Mouse (Mus musculus) kidney, adult 9 months (tissue): ENCODE measurements at regions not wholly inside any gene's neighbourhood (a gene's known extent, or its start where the extent isn't known, plus 50 kb on each side); places are given as distances from the start of the nearest gene placed in this dataset.

Source experiments
- DNase-seq: peaks from one replicate; pipeline ENCODE4 v3.0.0; 2022

- DNase-seq = peak; percentile 12
Measured at GRCm38 (mm10) chr10:100152821-100153220, 137.4 kb downstream of the Kitl start.

GRCm38 (mm10) chr10:100153311-100153710, 137.9 kb downstream of the Kitl start:
- DNase-seq = no peak

- no peak for DNase-seq
Measured at GRCm38 (mm10) chr10:100155566-100155965, 140.1 kb downstream of the Kitl start.

DNA sequence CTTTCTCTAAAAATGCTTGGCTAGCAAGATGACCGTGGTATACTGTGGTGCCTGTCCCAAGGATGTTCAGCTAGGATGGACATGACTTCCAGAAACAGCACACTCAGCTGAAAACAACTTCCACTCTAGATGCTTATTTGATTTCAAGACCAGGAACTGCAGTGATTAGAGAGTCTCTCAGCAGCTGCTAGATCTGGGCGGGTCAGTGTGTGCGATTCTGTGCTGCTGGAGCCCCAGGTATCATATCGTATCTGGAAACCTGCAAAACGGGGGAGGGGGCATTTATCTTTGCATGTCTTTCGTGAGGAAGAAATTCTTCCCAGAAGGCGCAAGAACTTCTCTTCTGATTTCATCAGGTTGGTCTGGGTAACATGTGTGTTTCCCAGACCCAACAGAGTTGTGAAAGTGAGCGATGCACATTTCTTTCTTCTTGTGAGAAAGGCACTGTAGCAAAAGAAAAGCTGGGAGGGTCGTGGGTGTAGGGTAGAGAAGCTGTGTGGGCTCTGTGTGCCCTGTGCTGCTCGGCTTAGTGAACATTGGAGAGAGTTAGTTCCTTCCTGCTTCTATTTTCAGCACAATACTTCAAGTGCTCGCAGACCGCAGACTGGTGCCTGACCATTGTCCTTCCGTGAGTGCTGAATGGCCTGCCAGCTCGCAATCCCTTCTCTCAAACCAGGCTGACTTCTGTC, 144.6 kb downstream of the Kitl start:
- DNase-seq = peak; percentile 34

GRCm38 (mm10) chr10:100160532-100160852, 145.1 kb downstream of the Kitl start:
- no peak for DNase-seq

GRCm38 (mm10) chr10:100161117-100161516, 145.7 kb downstream of the Kitl start:
- DNase-seq = no peak

DNA sequence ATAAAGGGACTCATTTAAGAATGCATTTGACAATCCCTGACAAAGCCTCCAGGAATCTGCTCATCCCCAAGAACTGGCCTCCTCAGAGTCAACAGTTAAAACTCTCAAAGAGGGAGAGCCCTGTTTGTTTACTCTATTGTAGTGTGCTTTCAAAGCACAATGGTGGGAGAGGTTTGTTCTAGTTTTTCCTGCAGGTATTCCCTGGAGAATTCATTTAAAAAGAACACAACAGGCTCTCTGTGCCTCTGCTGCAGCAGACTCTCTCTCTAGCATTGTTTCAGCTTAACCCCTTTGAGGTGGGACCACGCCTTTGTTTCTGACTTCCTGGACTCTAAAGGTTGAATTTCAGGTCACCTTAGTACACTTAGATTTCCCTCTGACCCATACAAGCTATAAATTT, 149.1 kb downstream of the Kitl start:
- DNase-seq = peak; percentile 7

- peak; percentile 34 for DNase-seq
Measured at GRCm38 (mm10) chr10:100170836-100171235, 155.4 kb downstream of the Kitl start.

- no peak for DNase-seq
Measured at GRCm38 (mm10) chr10:100197673-100198072, 137.8 kb upstream of the Gm4301 start.

DNA sequence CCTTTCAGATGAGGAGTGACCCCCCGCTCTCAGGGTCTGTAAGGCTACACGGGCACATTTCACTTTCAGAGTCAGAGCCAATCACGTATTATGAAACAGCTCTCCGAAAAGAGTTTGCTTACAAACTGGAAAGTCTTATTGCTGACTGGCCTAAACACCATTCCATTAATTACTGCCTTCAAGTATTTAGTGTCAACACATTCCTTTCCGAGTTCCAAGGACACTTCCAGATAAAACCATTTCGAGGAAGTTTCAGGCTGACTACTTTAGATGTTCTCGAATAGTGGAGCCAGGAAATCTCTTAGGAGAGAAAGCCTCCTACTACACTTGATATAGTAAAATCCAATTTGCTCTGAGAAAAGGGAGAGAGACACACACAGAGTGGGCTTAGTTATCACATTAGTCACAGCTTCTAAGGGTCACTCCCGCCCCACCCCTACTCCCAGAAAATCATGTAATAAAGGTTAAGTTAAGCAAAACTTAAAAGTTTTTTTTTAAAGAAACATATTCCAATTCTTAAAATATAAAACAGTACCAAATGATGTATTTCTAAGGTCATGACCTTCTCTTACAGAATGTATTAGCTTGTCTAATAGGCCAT, 136.3 kb upstream of the Gm4301 start:
- DNase-seq = no peak

DNA sequence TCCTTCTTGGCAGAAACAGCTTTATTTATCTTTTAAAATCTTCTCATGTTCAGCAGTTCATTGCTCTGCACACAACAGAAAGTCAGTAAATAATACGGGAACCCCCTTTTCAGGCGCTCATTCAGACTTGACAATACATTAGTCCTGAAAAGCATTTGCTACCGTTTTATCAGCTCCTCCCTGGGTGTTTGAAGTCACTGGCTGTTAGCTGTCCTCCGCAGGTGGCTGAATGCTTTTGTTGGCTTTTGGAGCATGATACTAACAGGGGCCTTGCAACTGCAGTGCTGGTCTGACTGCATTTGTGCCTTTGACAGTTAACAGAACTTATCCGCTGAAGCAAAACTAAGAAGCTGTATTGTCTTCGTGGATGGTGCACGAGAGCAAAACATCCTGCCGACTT, 135.0 kb upstream of the Gm4301 start:
- DNase-seq = no peak

DNA sequence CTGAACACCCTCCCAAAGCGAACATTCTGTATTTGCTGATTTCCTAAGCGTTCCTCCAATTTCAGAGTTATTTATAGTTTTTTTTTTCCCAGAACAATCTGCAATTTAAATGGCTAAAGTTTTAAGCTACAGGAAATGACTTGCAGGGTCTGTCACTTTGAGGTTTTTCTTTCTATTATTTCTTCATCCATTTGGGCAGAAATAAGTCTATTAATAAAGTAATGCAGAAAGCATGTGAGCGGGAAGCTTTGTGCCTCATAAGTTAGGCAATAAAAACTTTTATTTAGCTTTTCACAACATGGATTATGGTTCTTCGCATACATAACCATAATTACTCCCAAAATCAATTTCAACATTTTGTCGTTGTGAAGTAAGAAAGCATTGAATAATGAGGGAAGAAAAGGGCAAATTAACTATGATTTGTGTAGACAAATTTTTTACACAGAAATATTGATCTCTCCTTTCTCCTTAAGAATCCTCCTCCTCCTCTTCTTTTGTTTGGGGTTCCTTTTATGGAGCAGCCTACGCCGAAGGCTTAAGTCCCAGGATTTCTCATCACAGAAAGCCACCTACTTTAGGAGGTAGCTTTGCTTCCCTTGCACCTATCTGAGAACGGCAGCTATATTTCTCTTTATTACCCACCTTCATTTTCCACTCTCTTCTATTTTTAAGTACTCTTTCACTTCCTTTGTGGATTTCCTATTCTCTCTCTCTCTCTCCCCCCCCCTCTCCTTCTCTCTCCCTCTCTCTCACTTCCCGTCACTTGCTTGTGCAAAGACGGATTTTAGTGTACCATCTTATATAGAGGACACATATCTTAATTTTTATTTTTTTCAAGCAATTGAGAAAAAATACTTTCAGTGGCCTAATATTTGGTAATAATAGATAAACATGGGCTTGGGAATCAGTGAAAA, 128.6 kb upstream of the Gm4301 start:
- DNase-seq = no peak

- DNase-seq = no peak
Measured at GRCm38 (mm10) chr10:100210684-100211083, 124.8 kb upstream of the Gm4301 start.

- no peak for DNase-seq
Measured at GRCm38 (mm10) chr10:100224459-100225097, 110.9 kb upstream of the Gm4301 start.

DNA sequence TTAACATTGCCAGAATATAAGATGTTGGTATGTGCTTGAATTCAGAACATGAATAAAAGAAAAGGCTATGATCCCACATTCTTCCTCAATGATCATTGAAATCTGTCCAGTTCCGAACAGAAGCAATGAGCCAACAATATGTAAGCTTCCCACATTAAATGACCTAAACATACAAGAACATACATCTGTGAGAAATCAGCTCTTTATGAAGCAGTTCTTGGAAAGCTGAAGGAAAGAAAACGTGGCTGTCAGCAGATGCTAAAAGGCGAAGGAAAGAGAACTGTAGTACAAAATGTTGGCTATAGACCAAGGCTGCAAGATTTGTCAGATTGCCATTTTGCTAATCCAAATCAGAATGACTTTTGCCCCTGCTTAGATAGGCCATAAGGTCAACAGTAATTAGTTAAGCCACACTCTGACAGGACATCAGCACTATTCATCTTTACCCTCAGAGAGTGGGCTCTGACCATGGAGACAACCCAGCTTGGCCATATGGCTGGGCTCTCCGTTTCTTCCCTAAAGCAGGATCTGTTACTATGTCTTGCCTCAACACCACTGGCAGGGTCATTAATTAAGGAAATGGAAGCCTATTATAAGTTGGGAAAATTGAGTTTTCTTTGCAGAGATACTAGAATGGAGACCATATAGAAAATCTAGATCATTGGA, 76.1 kb upstream of the Gm4301 start:
- DNase-seq = peak; percentile 2

DNA sequence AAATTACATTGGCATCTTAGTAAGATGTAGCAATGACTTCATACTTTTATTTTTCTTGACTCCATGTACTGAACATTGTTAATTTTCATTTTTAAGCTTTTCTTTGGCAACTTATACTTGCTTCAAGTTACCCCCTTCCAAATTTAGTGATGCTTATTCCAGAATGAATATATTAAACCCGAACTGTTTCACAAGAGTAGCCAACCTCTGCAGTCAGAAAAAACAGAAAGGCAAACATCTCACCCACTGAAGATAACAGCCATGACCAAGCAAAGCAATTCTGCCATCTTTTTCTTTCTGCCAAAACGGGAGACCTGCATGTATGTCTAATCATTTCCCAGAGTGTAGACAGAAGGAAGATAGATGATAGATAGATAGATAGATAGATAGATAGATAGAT, 72.0 kb upstream of the Gm4301 start:
- DNase-seq = no peak

DNA sequence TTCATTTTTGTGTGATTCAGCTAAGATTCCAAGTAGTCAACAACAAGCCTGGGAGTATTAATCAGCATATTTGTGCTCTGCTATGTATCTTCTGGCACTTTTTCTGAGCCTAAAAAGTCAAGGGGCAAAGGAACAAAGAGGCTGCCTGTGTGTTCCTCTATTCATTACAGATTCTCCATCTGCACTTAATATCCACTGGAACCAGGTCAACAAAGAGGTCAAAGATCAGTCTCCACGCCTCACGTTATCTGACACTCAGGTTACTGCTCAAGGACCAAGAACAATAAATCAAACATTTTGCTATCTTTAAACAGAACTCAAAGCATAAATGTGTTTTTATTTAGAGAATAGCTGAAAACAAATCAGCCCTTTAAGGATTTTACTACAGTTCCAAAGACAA, 71.4 kb upstream of the Gm4301 start:
- peak; percentile 8 for DNase-seq

DNA sequence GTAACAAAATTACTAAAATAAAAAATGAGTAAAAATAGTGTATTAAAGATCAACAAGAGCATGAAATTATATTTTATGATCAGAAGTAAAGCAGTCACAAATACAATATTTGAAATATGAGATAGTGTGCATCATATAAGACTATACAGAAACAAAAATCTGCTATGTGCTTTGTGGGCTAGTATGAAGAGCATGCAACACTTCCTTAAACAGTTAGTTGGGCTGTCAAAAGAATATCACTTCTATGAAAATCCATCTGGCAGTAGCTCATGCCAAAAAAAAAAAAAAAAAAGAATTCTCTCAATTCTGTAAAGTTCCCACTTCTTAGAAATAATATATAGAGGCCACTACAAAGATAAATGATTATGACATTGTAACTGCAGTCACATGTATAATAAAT, 53.0 kb upstream of the Gm4301 start:
- no peak for DNase-seq
